Mouse (Mus musculus) embryonic stem cell, embryonic (primary cell): ENCODE results near the gene Acadvl.

Experiments
- CTCF ChIA-PET, 4 experiments: fragments of 300-600 bp in 2 of 4; fragments of 350-600 bp in 2 of 4; sonication (Branson Sonifier 250); formaldehyde crosslinking; loops; one replicate each; lab custom pipeline; 2022; ENCODE audit warnings: inconsistent platforms in 2 of 4; lab: Charles Lee
- POLR2A ChIA-PET, 4 experiments: fragments of 300-600 bp in 2 of 4; fragments of 350-600 bp in 2 of 4; sonication (Branson Sonifier 250); formaldehyde crosslinking; loops; one replicate each; lab custom pipeline; 2022; ENCODE audit warnings: antibody characterized with exemption in 4 of 4, inconsistent platforms in 1 of 4; lab: Charles Lee

Gene Acadvl

GRCm38 (mm10) chr11:70014880-70015558 is at the start of gene Acadvl:
Gene Acadvl (minus strand): TSS chr11:70015411.
- ChIA-PET POLR2A (interaction anchor here (0.6 to 14.9 kb wide), 45 partner anchors 8 to 942 kb away, joined by 3 to 151 read pairs (median 4); partner anchors contain the start of genes Dvl2 (in 4 of the 4), Ctdnep1 (in 2 of the 4), Gabarap (in 2 of the 4) and 2810408A11Rik (in 1 of the 4)), CTCF (interaction anchor here (0.5 to 3.6 kb wide), 17 partner anchors 9 to 525 kb away, joined by 3 to 29 read pairs (median 3); partner anchors contain the start of genes Gltpd2 (in 1 of the 4), Pld2 (in 1 of the 4) and Slc16a11 (in 1 of the 4))

GRCm38 (mm10) chr11:70063053-70063452 is 47.8 kb upstream of the Acadvl start:
- POLR2A ChIA-PET = interaction anchor here in 1 of 4 experiments (0.7 kb wide), 1 partner anchor 83 kb away, joined by 3 read pairs; no protein-coding TSS in a partner anchor
- CTCF ChIA-PET = interaction anchor here in 2 of 4 experiments (0.6 to 1.9 kb wide), 2 partner anchors 16 to 109 kb away, joined by 3 to 5 read pairs; no protein-coding TSS in a partner anchor

- CTCF ChIA-PET = interaction anchor here (0.5 to 1.6 kb wide), 9 partner anchors 15 to 707 kb away, joined by 3 to 6 read pairs (median 5); no protein-coding TSS in a partner anchor
These were observed 44.7 kb upstream of the Acadvl start for GRCm38 (mm10) chr11:70059930-70060329.

GRCm38 (mm10) chr11:70057805-70058204 is 42.6 kb upstream of the Acadvl start:
- POLR2A ChIA-PET = no interaction called here
- CTCF ChIA-PET = interaction anchor here in 3 of 4 experiments (0.6 to 3.5 kb wide), 7 partner anchors 17 to 179 kb away, joined by 3 to 17 read pairs (median 5); no protein-coding TSS in a partner anchor

More at GRCm38 (mm10) chr11:70059930-70060329, 44.7 kb upstream of the Acadvl start:
- POLR2A ChIA-PET = interaction anchor here in 3 of 4 experiments (0.5 to 1.0 kb wide), 5 partner anchors 18 to 153 kb away, joined by 3 to 4 read pairs (median 3); partner anchors contain the start of gene Eif5a (in 1 of the 3)

GRCm38 (mm10) chr11:70055618-70056214 is 40.5 kb upstream of the Acadvl start:
- ChIA-PET POLR2A (interaction anchor here in 2 of 4 experiments (0.5 to 0.8 kb wide), 6 partner anchors 31 to 955 kb away, joined by 3 to 9 read pairs (median 3); no protein-coding TSS in a partner anchor), CTCF (interaction anchor here (0.6 to 3.5 kb wide), 33 partner anchors 10 to 1463 kb away, joined by 3 to 17 read pairs (median 4); partner anchors contain the start of gene Slc16a11 (in 3 of the 4))

- ChIA-PET CTCF (interaction anchor here (0.6 to 2.2 kb wide), 10 partner anchors 21 to 1972 kb away, joined by 3 to 14 read pairs (median 3); partner anchors contain the start of gene Slc16a11 (in 1 of the 4)), POLR2A (interaction anchor here in 2 of 4 experiments (0.6 to 1.6 kb wide), 5 partner anchors 11 to 479 kb away, joined by 3 to 11 read pairs (median 3); no protein-coding TSS in a partner anchor)
These were observed 38.8 kb upstream of the Acadvl start, which contains the start of gene Asgr1 for GRCm38 (mm10) chr11:70053898-70054570. Gene Asgr1 (plus strand): TSS chr11:70054085.

- CTCF ChIA-PET = interaction anchor here (1.0 to 2.2 kb wide), 7 partner anchors 124 to 268 kb away, joined by 3 to 9 read pairs (median 3); partner anchors contain the start of gene Slc16a11 (in 1 of the 4)
These were observed 37.9 kb upstream of the Acadvl start for GRCm38 (mm10) chr11:70053156-70053555.

GRCm38 (mm10) chr11:70049816-70050215 is 34.6 kb upstream of the Acadvl start:
- ChIA-PET CTCF (interaction anchor here (0.5 to 1.8 kb wide), 9 partner anchors 10 to 863 kb away, joined by 3 to 11 read pairs (median 4); partner anchors contain the start of gene Eif5a (in 1 of the 4)), POLR2A (interaction anchor here in 1 of 4 experiments (0.6 kb wide), 1 partner anchor 175 kb away, joined by 3 read pairs; no protein-coding TSS in a partner anchor)

More at GRCm38 (mm10) chr11:70053156-70053555, 37.9 kb upstream of the Acadvl start:
- POLR2A ChIA-PET = interaction anchor here in 2 of 4 experiments (0.6 to 1.6 kb wide), 6 partner anchors 14 to 176 kb away, joined by 3 to 7 read pairs (median 3); partner anchors contain the start of gene Eif5a (in 1 of the 2)

GRCm38 (mm10) chr11:70049366-70049765 is 34.2 kb upstream of the Acadvl start:
- POLR2A ChIA-PET = no interaction called here
- CTCF ChIA-PET = interaction anchor here in 3 of 4 experiments (0.5 to 1.8 kb wide), 7 partner anchors 9 to 863 kb away, joined by 3 to 5 read pairs (median 4); no protein-coding TSS in a partner anchor

GRCm38 (mm10) chr11:70045435-70045834 is 30.2 kb upstream of the Acadvl start:
- ChIA-PET CTCF (interaction anchor here in 1 of 4 experiments (0.8 kb wide), 1 partner anchor 28 kb away, joined by 3 read pairs; no protein-coding TSS in a partner anchor), POLR2A (interaction anchor here in 1 of 4 experiments (1.9 kb wide), 1 partner anchor 29 kb away, joined by 5 read pairs; no protein-coding TSS in a partner anchor)

- CTCF ChIA-PET = interaction anchor here (0.5 to 1.1 kb wide), 8 partner anchors 12 to 279 kb away, joined by 3 to 10 read pairs (median 3); no protein-coding TSS in a partner anchor
- POLR2A ChIA-PET = interaction anchor here in 2 of 4 experiments (0.6 to 1.1 kb wide), 4 partner anchors 14 to 26 kb away, joined by 3 read pairs; no protein-coding TSS in a partner anchor
These were observed 28.5 kb upstream of the Acadvl start for GRCm38 (mm10) chr11:70043665-70044064.

- ChIA-PET POLR2A (no interaction called here), CTCF (no interaction called here)
These were observed 27.3 kb upstream of the Acadvl start for GRCm38 (mm10) chr11:70042309-70043085.

GRCm38 (mm10) chr11:70040184-70040583 is 25.0 kb upstream of the Acadvl start:
- ChIA-PET POLR2A (interaction anchor here in 1 of 4 experiments (0.6 to 1.9 kb wide), 4 partner anchors 12 to 94 kb away, joined by 3 to 10 read pairs (median 3); partner anchors contain the start of gene Acadvl), CTCF (interaction anchor here in 2 of 4 experiments (0.6 to 1.5 kb wide), 3 partner anchors 9 to 714 kb away, joined by 4 to 8 read pairs (median 5); partner anchors contain the start of gene Kcnab3 (in 1 of the 2))

GRCm38 (mm10) chr11:70039631-70040030 is 24.4 kb upstream of the Acadvl start:
- ChIA-PET POLR2A (interaction anchor here in 1 of 4 experiments (0.6 to 1.9 kb wide), 4 partner anchors 11 to 95 kb away, joined by 3 to 10 read pairs (median 3); partner anchors contain the start of gene Acadvl), CTCF (interaction anchor here (0.6 to 1.5 kb wide), 5 partner anchors 10 to 714 kb away, joined by 3 to 8 read pairs (median 4); partner anchors contain the start of gene Kcnab3 (in 1 of the 4))

- CTCF ChIA-PET = interaction anchor here in 1 of 4 experiments (0.5 kb wide), 1 partner anchor 259 kb away, joined by 3 read pairs; no protein-coding TSS in a partner anchor
- POLR2A ChIA-PET = interaction anchor here in 2 of 4 experiments (0.6 to 1.4 kb wide), 5 partner anchors 24 to 199 kb away, joined by 3 to 8 read pairs (median 4); partner anchors contain the start of gene 0610010K14Rik (in 1 of the 2)
These were observed 23.0 kb upstream of the Acadvl start for GRCm38 (mm10) chr11:70038174-70038573.
